Mouse (Mus musculus) forebrain, embryonic 13.5 days (tissue): ENCODE results near the gene Sept11. TPM values are rescaled to one million over a fixed set of nuclear protein-coding genes. Genes with fewer than 3 reads are reported as not detected.

Experiments
- ATAC-seq: fragments of 200-750 bp; cut with Nextera tagmentation; 2 replicates; pipeline ENCODE4 v1.8.0; 2017
- H3K27ac ChIP-seq: fragments of 300-500 bp; sonication (generic); 2 replicates; pipeline ENCODE4 v1.5.1; 2015; ENCODE audit warnings: inconsistent platforms, mild to moderate bottlenecking, moderate library complexity
- H3K27me3 ChIP-seq: fragments of 300-500 bp; sonication (generic); 2 replicates; pipeline ENCODE4 v1.6.1; 2015; ENCODE audit warnings: mild to moderate bottlenecking, inconsistent platforms
- H3K36me3 ChIP-seq: fragments of 300-500 bp; sonication (generic); 2 replicates; pipeline ENCODE4 v1.6.1; 2015; ENCODE audit warnings: mild to moderate bottlenecking, inconsistent platforms; ENCODE audit not compliant: poor library complexity, severe bottlenecking
- H3K4me1 ChIP-seq: fragments of 300-500 bp; sonication (generic); 2 replicates; pipeline ENCODE4 v1.6.1; 2015; ENCODE audit warnings: inconsistent platforms
- H3K4me2 ChIP-seq: fragments of 300-500 bp; sonication (generic); 2 replicates; pipeline ENCODE4 v1.6.1; 2015; ENCODE audit warnings: inconsistent platforms, mild to moderate bottlenecking, moderate library complexity
- H3K4me3 ChIP-seq: fragments of 300-500 bp; sonication (generic); 2 replicates; pipeline ENCODE4 v1.5.1; 2015; ENCODE audit warnings: mild to moderate bottlenecking, inconsistent platforms
- H3K9ac ChIP-seq: fragments of 300-500 bp; sonication (generic); 2 replicates; pipeline ENCODE4 v1.6.1; 2015; ENCODE audit warnings: mild to moderate bottlenecking, inconsistent platforms
- H3K9me3 ChIP-seq: fragments of 300-500 bp; sonication (generic); replicated peaks from 2 replicates; pipeline ENCODE4 v1.6.1; 2016; ENCODE audit warnings: inconsistent platforms
- whole genome bisulfite sequencing: fragments of 180-500 bp; shearing (Covaris S2); methylation state at CpG from one replicate; pipeline ENCODE4 v1.1.7; 2015; 5-methylcytosine and 5-hydroxymethylcytosine counted together
- polyA plus RNA-seq: library from polyadenylated mRNA; unstranded; fragments of >200 nt; fragmentation: Nextera tagmentation; extraction: Ambion mirVana; gene quantifications from 2 replicates; pipeline ENCODE4 v1.2.1, GENCODE M21; 2015

Sept11 gene
- polyA plus RNA-seq, 1 experiment from 2014 or later, result 201 TPM

GRCm38 (mm10) chr5:93135368-93136107 lies 42.3 kb downstream of the Sept11 start:
- H3K9ac ChIP-seq, result no peak overlapping the region
- H3K9me3 ChIP-seq, result no peaks in the 10 kb centered on the region; the same call in 1 of the 2 replicates
- peaks cover 52% of the 10 kb centered on the region for H3K4me1 ChIP-seq
- no peak overlapping the region for H3K4me2 ChIP-seq
- 90% methylated on average over 10 of the region's 10 CpGs for WGBS
- no peaks in the 10 kb centered on the region for H3K27me3 ChIP-seq
- H3K4me3 ChIP-seq, result no peak overlapping the region
- no peak overlapping the region for H3K27ac ChIP-seq
- peaks cover 19% of the 10 kb centered on the region for H3K36me3 ChIP-seq
- no peak for ATAC-seq

GRCm38 (mm10) chr5:93136956-93137586 lies 43.8 kb downstream of the Sept11 start:
- Histone ChIP-seq H3K4me1 (peaks cover 37% of the 10 kb centered on the region), H3K4me2 (no peak overlapping the region), H3K27ac (no peak overlapping the region), H3K9me3 (no peaks in the 10 kb centered on the region; the same call in 1 of the 2 replicates), H3K9ac (no peak overlapping the region), H3K4me3 (no peak overlapping the region), H3K27me3 (no peaks in the 10 kb centered on the region), H3K36me3 (peaks cover 34% of the 10 kb centered on the region)
- WGBS, result 75% methylated on average over 5 of the region's 5 CpGs
- peak; percentile 64 for ATAC-seq

DNA sequence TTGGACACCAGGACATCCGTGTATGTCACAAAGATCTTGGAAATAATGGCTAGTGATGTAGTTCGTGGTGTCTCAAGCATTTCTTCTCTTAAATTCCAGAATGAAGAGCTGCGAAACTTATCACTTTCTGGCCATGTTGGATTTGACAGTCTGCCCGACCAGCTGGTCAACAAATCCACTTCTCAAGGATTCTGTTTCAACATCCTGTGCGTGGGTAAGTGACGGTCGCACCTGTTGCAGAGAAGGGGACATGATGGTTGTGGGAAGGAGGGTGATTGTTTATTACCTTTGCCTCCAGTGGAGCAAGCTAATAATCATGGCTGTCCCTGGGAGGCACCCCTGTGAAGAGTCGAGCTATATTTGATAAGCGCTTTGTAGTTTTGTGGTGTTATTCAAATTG lies 46.1 kb downstream of the Sept11 start:
- Histone ChIP-seq H3K27me3 (no peaks in the 10 kb centered on the region), H3K4me2 (no peak overlapping the region), H3K36me3 (peaks cover 48% of the 10 kb centered on the region), H3K9ac (no peak overlapping the region), H3K4me1 (peaks cover 21% of the 10 kb centered on the region), H3K9me3 (no peaks in the 10 kb centered on the region; the same call in 1 of the 2 replicates), H3K4me3 (no peak overlapping the region), H3K27ac (no peak overlapping the region)
- 96% methylated on average over 9 of the region's 9 CpGs for WGBS
- no peak for ATAC-seq

GRCm38 (mm10) chr5:93140747-93141146 lies 47.5 kb downstream of the Sept11 start:
- H3K4me3 ChIP-seq, result no peak overlapping the region
- no peak overlapping the region for H3K4me2 ChIP-seq
- H3K9me3 ChIP-seq, result no peaks in the 10 kb centered on the region; the same call in 1 of the 2 replicates
- peaks cover 29% of the 10 kb centered on the region for H3K4me1 ChIP-seq
- no peak overlapping the region for H3K27ac ChIP-seq
- ATAC-seq, result no peak
- H3K27me3 ChIP-seq, result no peaks in the 10 kb centered on the region
- H3K36me3 ChIP-seq, result peaks cover 48% of the 10 kb centered on the region
- H3K9ac ChIP-seq, result no peak overlapping the region
- WGBS, result 83% methylated on average over 5 of the region's 5 CpGs

DNA sequence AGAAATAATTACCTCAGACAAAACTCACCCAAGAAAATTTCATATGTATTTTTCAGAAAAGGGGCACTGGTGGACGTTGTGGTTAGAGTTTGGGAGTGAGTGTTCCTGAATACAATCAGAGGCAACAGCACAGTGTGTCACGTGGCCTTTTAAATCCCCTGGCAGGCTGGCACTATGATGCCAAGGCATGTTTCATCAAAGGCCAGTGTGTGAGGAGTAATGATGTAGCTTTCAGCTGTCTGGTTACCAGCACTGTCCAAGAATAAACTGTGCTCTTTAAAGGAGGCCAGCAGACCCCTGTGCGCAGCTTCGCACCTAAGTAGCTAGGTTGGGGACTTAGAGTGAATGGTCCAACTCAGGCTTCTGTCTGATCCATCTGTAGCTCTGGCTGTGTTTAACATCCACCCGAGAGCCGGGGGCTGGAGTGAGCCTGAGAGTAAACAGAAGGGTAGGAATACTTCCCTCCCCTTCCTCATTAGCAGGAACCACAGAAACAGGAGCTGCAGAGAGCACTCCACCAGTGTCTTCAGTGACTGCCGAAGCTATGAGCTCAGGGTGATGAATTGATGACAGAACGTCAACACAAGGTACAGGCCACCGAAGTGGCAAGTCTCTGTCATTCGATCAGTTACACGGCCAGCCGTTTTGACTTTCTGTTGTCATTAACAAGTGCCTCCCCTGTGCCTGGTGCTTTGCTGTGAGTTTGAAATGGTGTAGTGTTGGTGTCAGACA lies 50.3 kb downstream of the Sept11 start:
- H3K4me2 ChIP-seq, result no peak overlapping the region
- H3K9ac ChIP-seq, result no peak overlapping the region
- H3K27me3 ChIP-seq, result no peaks in the 10 kb centered on the region
- peak; percentile 50 for ATAC-seq
- no peaks in the 10 kb centered on the region for H3K9me3 ChIP-seq
- peak overlapping the region; percentile 51 for H3K27ac ChIP-seq
- H3K36me3 ChIP-seq, result peaks cover 47% of the 10 kb centered on the region
- no peak overlapping the region for H3K4me3 ChIP-seq
- whole genome bisulfite sequencing, result 66% methylated on average over 12 of the region's 12 CpGs
- H3K4me1 ChIP-seq, result peaks cover 30% of the 10 kb centered on the region

GRCm38 (mm10) chr5:93144874-93145273 lies 51.6 kb downstream of the Sept11 start:
- Histone ChIP-seq H3K4me3 (no peak overlapping the region), H3K9me3 (no peaks in the 10 kb centered on the region), H3K4me1 (peaks cover 30% of the 10 kb centered on the region), H3K9ac (no peak overlapping the region), H3K27ac (peak overlapping the region; percentile 21; the same call in 1 of the 2 replicates), H3K36me3 (peaks cover 48% of the 10 kb centered on the region), H3K27me3 (no peaks in the 10 kb centered on the region), H3K4me2 (no peak overlapping the region)
- WGBS, result 10% methylated on average over 5 of the region's 5 CpGs
- peak; percentile 17; the same call in 1 of the 2 replicates for ATAC-seq

GRCm38 (mm10) chr5:93145504-93145903 lies 52.3 kb downstream of the Sept11 start:
- H3K9me3 ChIP-seq, result no peaks in the 10 kb centered on the region
- WGBS, result 72% methylated on average over 6 of the region's 6 CpGs
- H3K27ac ChIP-seq, result no peak overlapping the region

GRCm38 (mm10) chr5:93149969-93150777 lies 56.9 kb downstream of the Sept11 start:
- 83% methylated on average over 12 of the region's 12 CpGs for WGBS
- H3K4me2 ChIP-seq, result no peak overlapping the region
- H3K9ac ChIP-seq, result no peak overlapping the region
- H3K36me3 ChIP-seq, result peaks cover 42% of the 10 kb centered on the region
- peaks cover 32% of the 10 kb centered on the region for H3K4me1 ChIP-seq
- H3K27ac ChIP-seq, result no peak overlapping the region
- no peaks in the 10 kb centered on the region for H3K9me3 ChIP-seq
- no peaks in the 10 kb centered on the region for H3K27me3 ChIP-seq
- no peak for ATAC-seq
- no peak overlapping the region for H3K4me3 ChIP-seq

More at GRCm38 (mm10) chr5:93145504-93145903, 52.3 kb downstream of the Sept11 start:
- no peaks in the 10 kb centered on the region for H3K27me3 ChIP-seq
- no peak overlapping the region for H3K9ac ChIP-seq
- H3K4me2 ChIP-seq, result no peak overlapping the region
- peaks cover 48% of the 10 kb centered on the region for H3K36me3 ChIP-seq
- no peak overlapping the region for H3K4me3 ChIP-seq
- H3K4me1 ChIP-seq, result peaks cover 32% of the 10 kb centered on the region
- ATAC-seq, result no peak

DNA sequence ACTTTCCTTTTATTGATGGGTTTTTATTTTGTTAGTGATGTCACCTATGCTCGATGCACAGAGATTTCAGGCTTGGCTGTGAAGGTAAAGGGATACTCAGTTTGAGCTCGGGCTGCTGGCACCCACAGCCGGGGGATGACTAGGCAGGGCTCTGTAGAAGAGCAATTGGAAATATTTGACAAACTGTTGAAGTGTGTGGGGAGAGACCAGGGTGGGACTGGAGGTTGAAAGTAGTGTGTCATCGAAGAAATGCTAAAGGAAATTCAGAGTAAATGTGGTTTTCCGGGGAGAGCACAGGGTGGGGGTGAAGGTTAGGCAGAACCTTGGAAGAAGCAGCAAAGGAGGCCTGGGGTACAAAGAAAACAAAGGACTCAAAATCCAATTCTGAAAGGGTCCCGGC lies 58.7 kb downstream of the Sept11 start:
- H3K27me3 ChIP-seq, result no peaks in the 10 kb centered on the region
- no peak overlapping the region for H3K27ac ChIP-seq
- WGBS, result 75% methylated on average over 6 of the region's 6 CpGs
- no peak overlapping the region for H3K4me2 ChIP-seq
- no peak for ATAC-seq
- no peak overlapping the region for H3K4me3 ChIP-seq
- no peaks in the 10 kb centered on the region for H3K9me3 ChIP-seq
- H3K4me1 ChIP-seq, result peaks cover 18% of the 10 kb centered on the region
- H3K36me3 ChIP-seq, result peaks cover 60% of the 10 kb centered on the region
- no peak overlapping the region for H3K9ac ChIP-seq

DNA sequence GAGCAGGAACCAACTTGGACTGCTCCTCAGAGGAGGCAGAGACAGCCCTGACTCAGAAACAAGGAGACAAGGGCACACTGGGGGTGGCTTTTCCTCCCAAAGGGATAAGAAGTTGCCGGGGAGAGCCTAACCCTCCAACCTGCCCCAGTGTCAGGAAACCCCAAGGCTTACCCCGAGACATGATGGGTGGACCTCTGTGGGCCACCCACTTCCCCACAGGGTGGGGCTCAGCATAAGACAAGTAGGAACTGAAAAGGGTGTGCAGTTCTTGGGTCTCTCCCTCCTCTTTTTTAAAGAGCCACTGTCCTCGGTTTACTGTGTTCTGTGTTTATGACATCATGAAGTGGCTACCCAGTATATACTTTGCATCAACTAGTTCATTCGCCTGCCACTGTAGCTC lies 59.2 kb downstream of the Sept11 start:
- H3K36me3 ChIP-seq, result peaks cover 64% of the 10 kb centered on the region
- no peaks in the 10 kb centered on the region for H3K9me3 ChIP-seq

GRCm38 (mm10) chr5:93154401-93154800 lies 61.2 kb downstream of the Sept11 start:
- H3K9ac ChIP-seq, result no peak overlapping the region
- peaks cover 74% of the 10 kb centered on the region for H3K36me3 ChIP-seq
- no peak overlapping the region for H3K4me2 ChIP-seq
- H3K4me3 ChIP-seq, result no peak overlapping the region
- H3K27me3 ChIP-seq, result no peaks in the 10 kb centered on the region
- H3K9me3 ChIP-seq, result no peaks in the 10 kb centered on the region
- no peak for ATAC-seq
- 94% methylated on average over 11 of the region's 11 CpGs for WGBS
- no peak overlapping the region for H3K27ac ChIP-seq
- peaks cover 17% of the 10 kb centered on the region for H3K4me1 ChIP-seq

More for the DNA sequence above, 59.2 kb downstream of the Sept11 start:
- Histone ChIP-seq H3K27ac (no peak overlapping the region), H3K9ac (no peak overlapping the region), H3K4me3 (no peak overlapping the region), H3K27me3 (no peaks in the 10 kb centered on the region), H3K4me1 (peaks cover 17% of the 10 kb centered on the region), H3K4me2 (no peak overlapping the region)
- 86% methylated on average over 4 of the region's 4 CpGs for WGBS
- no peak for ATAC-seq
